Mouse (Mus musculus) testis, postnatal 14 days (tissue): Measurements from ENCODE around the gene Arhgef28.
"Not testable (repeated sequence)": the region's sequence is repeated elsewhere in the genome, so short reads cannot be mapped to it uniquely, and the experiment has no call there.

ENCODE experiments used
- DNase-seq: peaks from one replicate; pipeline ENCODE4 v3.0.0; 2021; ENCODE audit warnings: low spot score

Arhgef28 gene

GRCm38 (mm10) chr13:98124113-98124745 is 82.0 kb downstream of the Arhgef28 start:
- DNase-seq: no peak

- DNase-seq: no peak
Observed at GRCm38 (mm10) chr13:98122766-98123165, 83.5 kb downstream of the Arhgef28 start.

DNA sequence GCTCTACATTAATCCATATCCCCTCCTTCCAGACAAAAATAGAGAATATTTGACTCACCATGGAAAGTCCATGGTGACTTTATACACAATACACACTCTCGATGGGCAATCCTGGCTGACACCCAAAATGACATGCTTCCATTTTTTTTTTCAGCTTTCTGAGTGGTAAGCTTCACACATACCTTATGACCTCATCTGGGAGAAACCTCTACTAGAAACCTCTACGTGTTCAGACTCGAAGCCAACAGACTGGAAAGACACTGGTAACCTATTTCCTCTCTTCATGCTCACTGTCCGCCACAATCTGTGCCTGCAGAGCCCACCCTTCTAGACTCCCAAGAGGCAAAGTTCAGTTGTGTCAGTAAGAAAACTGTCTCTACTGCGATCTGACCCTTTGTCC is 84.2 kb downstream of the Arhgef28 start:
- no peak for DNase-seq

DNA sequence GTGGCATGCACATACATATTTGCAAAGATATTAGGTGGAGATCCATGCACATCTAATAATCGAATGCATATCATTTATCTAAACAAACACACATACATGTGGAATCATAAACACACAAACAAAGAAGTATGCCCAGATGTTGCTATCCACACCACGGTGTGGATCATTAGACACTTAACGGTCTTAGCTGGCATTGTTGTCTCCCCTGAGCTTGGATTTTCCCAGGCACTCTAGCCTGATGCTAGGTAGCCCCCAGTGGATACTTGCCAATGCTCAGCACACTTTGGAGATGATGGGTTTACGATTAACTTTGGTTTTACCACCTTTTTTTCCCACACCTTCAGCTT is 85.1 kb downstream of the Arhgef28 start:
- DNase-seq: no peak

DNA sequence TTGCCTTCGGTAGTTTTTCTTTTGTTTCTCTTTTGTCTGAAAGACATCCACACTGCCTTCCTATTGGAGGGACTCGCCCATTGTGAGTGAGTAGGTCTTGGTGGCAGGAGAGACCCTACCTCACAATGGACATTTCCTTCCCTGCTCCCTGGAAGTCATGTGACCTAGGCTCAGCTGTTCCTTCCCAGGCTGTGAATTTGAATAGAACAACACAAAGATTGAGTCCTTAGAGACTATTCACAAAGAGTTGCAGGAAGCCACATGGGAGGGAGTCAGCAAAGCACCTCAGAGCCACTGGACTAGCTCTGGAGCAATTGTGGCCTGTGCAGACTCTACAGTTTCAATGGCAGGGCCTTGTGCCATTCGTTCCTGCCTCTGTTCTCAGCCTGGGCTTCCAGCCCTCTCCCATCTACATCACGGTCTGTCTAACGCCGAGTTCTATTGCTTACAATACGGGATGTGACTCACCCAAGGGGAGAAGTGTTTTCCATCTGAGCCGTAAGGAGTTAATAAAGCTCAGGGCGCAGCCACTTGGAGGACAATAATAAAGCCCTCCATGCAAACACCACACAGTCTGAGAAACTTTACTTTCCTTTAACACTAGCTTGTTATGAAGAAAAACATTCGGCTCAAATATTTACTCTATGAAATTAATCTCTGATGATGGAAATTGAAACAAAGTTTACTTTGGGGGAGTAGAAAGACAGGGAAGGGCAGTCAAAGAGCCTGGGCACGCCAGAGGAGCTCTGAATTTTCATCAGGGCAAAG is 85.7 kb downstream of the Arhgef28 start:
- DNase-seq: no peak

DNA sequence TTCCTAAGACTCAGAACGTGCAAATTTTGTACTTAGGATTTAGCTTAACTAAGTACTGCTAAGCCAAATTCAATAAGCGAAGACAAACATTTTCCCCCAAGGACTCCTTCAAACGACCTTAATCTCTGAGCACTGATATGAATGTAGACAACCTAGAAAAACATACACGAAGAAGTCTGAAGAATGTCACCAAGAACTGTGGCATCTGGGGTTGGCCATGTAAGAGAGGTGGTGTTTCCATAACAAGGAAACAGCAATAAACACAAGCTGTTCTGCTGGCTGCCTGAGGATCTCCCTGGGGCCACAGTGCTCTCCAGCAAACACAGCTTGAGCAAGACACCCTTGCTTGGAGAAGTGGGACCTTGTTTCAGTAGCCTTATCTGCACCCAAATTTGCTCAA is 87.9 kb downstream of the Arhgef28 start:
- DNase-seq: no peak

DNA sequence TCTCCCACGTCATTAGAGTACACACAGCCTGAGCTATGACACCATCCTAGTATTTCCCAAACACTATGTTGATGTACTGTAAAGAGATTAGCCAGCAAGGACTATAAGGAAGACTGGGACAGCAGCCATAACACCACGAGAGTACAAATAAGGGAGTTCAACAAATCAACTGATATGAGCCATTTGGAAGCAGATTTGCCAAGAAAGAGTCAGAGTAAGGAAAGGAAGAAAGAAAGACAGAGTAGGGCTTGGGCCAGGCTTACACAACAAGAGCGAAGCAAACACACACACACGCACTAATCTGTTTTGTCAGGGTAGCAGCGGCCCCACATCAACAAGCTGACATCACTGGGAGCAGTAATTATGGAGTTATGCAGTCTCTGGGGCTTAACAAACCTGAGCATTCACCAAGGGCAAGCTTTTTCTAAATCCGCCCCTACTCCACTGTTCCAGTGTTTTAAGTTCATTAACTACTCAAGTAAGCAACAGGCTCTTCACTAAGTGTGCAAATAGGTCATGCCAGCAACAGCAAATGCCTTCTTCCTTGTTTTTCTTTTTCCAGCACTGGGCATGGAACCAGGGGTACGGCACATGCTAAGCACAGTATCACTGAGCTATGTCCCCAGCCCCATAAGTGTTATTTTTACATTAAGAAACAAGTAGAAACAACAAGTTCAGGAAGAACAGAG is 88.5 kb downstream of the Arhgef28 start:
- DNase-seq: no peak

DNA sequence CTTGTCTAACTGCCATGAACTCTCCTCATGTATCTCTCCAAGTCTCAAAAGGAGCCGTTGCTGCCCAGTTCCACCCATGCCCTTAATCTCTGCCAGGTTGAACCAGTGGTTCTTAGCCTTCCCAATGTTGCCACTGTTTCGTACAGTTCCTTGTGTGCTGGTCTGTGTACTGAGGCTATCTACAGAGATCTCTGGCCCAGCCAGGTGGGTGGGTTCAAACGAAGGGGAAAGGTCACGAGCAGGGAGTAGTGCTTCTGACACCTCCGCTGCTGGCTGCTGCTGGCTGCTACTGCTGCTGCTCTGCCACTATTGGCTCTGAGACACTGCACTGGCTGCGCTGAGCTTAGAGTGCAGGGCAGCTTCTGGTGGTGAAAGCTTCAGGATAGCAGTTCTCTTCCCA is 90.6 kb downstream of the Arhgef28 start:
- no peak for DNase-seq

DNA sequence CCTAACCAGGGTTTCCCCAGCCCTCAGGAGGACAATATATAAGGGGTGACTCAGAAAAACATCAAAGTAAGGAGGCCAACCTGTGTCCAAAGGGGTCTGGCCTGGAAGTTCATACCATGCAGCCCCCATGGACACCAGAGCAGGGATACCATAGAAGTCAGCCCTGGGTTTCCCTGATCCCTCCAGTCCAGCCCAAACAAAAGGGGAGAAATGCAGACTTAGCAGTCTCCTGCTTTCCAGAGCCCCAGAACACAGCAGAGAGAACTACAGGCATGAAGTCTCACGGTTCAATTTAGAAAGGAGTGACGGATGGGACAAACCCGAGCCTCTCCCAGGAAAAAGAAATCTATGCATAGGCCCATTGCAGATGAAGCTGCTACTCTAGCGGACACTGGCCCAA is 91.2 kb downstream of the Arhgef28 start:
- DNase-seq: no peak

GRCm38 (mm10) chr13:98112812-98113503 is 93.3 kb downstream of the Arhgef28 start:
- no peak for DNase-seq

GRCm38 (mm10) chr13:98111531-98111930 is 94.7 kb downstream of the Arhgef28 start:
- no peak for DNase-seq

DNA sequence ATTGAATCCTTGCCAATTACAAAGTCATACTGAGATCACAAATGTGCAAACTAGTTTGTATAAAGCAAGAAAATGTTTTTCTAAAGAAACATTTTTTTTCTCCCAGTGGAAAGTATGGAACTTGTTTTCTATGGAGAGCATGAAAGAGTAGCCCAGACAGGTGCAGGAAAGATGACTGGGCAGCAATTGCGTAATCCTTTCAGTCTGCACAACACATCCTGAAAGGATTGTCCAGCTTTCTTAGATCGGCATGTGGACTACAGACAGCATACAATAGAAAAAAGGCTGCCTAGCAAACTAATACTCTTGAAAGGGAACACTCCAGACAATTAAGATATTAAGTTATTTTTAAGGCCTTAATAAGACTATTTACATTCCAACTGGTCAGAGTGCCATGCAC is 95.2 kb downstream of the Arhgef28 start:
- DNase-seq: no peak

- not testable (repeated sequence) for DNase-seq
Observed at GRCm38 (mm10) chr13:98108481-98108880, 97.8 kb downstream of the Arhgef28 start.

DNA sequence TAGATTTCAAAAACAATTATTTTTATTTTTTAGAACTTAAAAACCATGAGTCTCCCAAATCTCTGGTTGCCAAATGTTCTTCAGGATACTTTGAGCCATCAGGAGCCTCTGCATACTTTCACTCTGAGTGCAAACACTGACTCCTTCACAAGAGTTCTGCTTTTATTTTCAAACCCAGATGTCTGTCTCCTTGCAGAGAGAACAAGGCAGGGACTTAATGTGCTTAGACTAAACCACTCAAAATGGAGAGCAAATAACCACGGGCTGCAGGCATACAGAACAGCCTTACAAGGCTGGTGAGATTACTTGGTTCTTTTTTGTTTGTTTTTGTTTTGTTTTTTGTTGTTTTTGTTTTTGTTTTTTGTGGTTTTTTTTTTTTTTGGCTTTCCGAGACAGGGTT is 98.6 kb downstream of the Arhgef28 start:
- DNase-seq: no peak

- DNase-seq: no peak
Observed at GRCm38 (mm10) chr13:98095966-98096365, 110.3 kb downstream of the Arhgef28 start.

- no peak for DNase-seq
Observed at GRCm38 (mm10) chr13:98094332-98094731, 111.9 kb downstream of the Arhgef28 start.

- no peak for DNase-seq
Observed at GRCm38 (mm10) chr13:98093483-98093882, 112.8 kb downstream of the Arhgef28 start.

DNA sequence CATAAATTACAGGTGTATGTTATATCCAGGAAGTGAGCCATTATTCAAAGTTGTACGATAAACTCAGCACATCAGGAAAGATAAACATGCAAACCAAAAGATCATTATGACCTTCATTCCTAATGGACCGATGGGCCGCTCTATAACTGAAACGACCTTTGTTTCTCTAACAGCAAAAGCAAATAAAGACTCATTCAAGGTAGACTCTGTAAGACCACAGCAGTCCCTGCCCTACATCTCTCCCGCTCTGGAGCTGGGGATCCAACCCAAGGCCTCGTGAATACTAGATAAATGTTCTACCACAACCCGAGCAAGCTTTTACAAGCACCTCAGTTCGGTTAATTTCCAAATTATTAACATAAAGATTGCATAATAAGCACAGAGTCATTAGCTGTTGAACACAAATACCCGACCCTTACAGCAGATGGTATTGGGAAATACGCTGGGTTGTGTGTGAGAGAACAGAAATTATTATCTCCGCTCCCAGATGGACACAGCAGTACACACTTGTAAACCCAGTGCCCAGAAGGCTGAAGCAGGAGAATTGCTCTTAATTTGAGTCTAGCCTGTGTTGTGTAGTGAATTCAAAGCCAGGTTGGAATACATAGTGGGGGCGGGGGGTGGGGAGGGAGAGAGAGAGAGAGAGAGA is 113.8 kb downstream of the Arhgef28 start:
- DNase-seq: no peak

DNA sequence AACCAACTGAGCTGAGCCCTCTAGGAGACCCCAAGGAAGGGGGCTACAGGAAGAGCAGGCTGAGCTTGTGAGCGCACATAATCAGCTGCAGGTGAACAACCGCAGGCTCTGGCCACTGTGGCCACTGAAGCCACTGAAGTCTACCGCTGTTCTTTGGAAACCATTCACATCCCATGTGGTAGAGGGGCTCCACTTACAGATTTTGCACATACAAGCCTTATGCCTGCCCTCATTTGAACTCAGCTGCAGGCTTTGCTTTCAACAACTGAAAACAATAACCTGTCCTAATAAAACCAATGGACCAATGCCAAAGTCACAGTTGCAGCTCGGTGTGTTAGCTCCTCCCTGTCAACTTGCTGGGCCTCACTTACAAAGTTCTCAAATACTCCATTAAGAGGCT is 126.6 kb downstream of the Arhgef28 start:
- DNase-seq: no peak

DNA sequence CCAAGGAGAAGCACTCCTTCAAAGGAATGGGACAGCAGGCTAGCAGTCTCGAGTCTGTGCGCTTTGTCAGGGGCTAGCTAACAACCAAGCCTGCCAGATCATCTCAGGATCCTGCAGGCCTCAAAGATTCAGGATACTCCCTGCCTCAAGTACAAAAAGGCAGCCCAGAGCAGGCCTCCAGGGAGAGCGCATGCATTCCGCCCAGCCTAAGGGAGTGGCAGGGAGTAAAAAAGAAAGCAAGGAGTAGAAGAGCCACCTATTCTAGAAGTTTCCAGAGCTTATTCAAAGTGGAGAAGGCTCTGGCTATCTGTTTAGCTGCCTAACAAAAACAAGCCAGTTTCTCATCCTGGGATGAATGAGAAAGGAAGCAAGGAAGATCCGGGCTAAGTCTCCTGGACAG is 128.0 kb downstream of the Arhgef28 start:
- DNase-seq: no peak

- DNase-seq: no peak
Observed at GRCm38 (mm10) chr13:98077216-98077615, 129.0 kb downstream of the Arhgef28 start.

GRCm38 (mm10) chr13:98074871-98075270 is 131.4 kb downstream of the Arhgef28 start:
- DNase-seq: no peak
